Mouse (Mus musculus) cerebellum, adult 18-20 months (tissue): ENCODE results near the gene Mios.

Source experiments
- DNase-seq, 2 experiments: peaks; one replicate each; pipeline ENCODE4 v3.0.0; 2021

Mios gene

DNA sequence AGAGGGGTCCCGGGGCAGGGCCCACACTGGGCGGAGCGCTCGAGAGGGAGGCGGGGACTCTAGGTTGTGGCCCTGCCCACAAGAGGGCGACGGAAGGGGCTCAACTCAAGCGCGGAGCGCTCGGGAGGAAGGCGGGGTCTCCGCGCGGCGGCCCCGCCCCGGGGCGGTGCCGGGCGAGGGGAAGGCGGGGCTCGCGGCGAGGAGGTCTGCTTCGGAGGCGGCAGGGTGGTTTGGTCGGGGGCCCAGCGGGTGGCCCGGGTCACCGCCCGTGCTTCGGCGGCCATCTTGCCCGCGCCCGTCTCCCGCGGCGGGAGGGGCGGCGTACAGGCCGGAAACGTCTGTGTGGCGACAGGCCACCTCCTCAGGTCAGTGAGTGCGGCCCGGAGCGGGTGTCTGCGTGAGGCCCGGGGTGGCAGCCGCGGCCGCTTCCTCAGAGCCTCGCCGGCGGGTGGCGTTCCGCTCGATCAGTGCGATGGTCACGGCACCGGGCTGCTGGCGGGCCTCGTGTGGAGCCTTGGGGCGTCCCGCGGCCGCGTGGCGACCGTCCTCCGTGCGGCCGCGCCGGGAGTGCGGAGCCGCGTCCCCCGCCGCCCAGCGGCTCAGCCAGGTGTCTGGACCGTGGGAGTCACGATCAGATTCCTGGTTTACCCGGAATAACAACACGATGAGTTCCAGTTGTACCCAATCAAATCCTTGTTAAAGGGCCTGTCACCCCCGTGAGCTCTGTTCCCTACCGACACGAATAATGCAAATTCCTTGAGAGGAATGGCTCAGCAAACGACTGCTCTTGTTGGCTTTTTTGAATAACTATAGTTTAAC, at the start of gene Mios:
TSS of gene Mios (plus strand) at position 176 of the 819 bp plus-strand sequence.
- peak; percentile 85 to 94 for DNase-seq

- DNase-seq: no peak
These were observed 49.0 kb upstream of the Mios start for GRCm38 (mm10) chr6:8160001-8160400.

- no peak for DNase-seq
These were observed 44.3 kb upstream of the Mios start for GRCm38 (mm10) chr6:8164741-8165140.

- no peak for DNase-seq
These were observed 36.9 kb upstream of the Mios start for GRCm38 (mm10) chr6:8172101-8172500.

- DNase-seq: no peak
These were observed 35.0 kb upstream of the Mios start for GRCm38 (mm10) chr6:8174062-8174461.

DNA sequence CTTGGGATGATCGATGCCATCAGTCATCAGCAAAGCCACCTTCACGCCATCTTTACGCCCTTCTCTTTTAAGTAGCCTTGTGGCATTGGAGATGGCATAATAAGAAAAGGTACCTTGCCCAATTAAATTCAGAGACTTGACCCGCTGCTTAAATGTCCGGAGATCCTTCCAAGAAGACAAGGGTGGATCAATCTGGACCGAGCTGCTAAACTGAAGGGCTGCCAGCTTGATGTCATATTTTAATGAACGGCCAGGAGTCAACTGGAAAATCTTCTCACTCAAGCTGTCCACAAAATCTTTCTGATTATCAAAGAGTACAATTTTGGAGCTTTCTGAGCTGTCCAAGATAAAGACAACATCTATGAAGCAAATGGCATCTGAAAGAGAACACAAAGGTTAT, 33.7 kb upstream of the Mios start:
- no peak for DNase-seq

GRCm38 (mm10) chr6:8176116-8176515, 32.9 kb upstream of the Mios start:
- no peak for DNase-seq

- DNase-seq: peak; percentile 33 to 44
These were observed 30.6 kb upstream of the Mios start for GRCm38 (mm10) chr6:8178397-8178941.

DNA sequence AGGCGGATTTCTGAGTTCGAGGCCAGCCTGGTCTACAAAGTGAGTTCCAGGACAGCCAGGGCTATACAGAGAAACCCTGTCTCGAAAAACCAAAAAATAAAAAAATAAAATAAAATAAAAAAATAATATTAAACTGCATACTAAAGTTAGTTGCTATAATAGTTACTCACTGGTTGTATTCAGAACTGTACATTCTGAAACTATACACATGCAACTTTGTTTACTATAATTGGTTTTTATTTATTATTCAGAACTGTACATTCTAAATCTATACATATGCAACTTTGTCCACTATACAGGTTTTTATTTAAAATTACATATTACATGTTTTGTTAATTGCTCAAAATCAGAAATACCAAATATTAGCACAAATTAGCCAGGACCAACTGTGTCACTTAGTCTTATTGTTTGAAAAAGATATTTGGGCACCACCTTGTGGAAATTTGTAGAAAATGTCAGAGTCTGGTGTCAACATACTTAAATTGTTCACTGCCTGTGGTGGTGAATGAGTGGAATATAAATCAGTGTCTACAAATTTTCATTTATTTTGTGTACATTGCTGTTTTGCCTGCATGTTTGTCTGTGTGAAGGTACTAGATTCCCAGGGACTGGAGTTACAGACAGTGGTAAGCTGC, 20.3 kb upstream of the Mios start:
- DNase-seq: no peak

DNA sequence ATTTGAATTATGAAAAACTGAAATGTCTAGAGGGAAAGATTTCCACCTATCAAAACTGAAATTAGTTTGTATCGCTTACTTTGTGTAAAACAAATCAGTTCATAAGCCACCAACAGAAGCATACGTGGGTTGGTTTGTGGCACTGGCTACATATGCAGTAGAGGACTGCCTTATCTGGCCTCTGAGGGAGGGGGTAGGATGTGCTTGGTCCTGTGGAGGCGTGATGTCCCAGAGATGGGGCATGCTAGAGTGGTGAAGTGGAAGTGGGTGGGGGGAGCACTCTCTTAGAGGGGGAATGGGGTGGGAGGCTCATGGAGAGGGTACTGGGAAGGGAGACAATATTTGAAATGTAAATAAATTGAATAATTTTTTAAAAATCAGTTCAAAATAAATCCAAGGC, 19.1 kb upstream of the Mios start:
- DNase-seq: no peak

DNA sequence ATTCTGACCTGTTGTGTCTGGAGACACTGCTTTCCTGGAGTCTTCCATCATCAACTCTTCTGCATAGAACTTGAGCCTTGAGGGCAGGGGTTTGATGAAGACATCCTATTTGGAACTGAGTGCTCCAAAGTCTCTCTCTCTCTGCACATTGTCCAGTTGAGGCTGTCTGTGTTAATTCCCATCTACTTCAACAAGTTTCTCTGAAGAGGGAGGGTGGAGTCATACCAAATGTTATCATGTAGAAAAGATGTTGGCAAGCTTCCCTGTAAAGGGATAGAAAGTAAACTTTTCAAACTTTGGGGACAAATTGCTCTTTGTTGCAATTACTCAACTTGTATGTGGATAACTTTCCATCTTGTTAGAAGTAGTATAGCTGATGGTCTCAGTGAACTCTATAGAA, 16.5 kb upstream of the Mios start, which contains the start of gene Col28a1:
TSS of gene Col28a1 (minus strand) at position 101 of the 400 bp plus-strand sequence.
- DNase-seq: no peak

- DNase-seq: peak in 1 of 2 experiments; percentile 21
These were observed 804 bp downstream of the Mios start for GRCm38 (mm10) chr6:8209866-8210186.

- peak in 1 of 2 experiments; percentile 14 for DNase-seq
These were observed 1.6 kb downstream of the Mios start for GRCm38 (mm10) chr6:8210661-8211060.

DNA sequence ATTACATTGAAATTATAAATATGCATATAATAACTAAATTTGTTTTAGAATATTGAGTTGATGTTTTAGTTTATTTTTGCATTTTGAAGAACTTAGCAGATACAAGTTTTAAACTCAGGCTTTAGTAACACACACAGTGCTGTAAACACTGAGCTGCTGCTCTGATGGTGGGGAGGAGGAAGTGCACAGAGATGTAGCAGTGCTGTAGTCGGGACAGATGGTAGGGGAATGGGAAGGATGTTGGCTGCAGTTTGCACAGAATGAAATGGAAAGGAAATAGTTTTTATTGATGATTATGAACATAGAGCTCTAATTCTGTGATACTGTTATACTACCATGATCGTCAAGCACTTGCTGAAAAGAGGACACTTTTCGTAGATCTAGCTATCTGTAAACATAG, 18.0 kb downstream of the Mios start:
- no peak for DNase-seq

- DNase-seq: no peak
These were observed 19.6 kb downstream of the Mios start for GRCm38 (mm10) chr6:8228596-8228995.

DNA sequence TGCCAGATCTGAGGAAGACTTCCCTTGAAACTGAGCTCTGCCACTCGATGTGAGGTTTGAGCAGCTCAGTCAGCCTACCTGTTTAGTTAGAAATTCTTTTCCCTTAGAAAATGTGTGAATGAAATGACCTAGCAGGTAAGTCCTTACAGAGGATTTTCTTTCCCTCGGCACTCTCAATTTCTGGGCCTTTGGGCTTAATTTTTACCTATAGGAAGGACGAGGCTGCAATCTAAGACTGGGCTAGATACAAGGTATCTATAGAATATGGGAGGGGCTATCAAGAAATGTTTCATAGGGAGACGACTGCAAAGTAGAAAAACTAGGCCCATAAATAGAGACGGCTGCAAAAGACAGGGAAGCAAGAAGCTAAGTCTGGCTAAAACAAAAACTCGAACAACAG, 49.3 kb downstream of the Mios start:
- DNase-seq: no peak

GRCm38 (mm10) chr6:8259004-8259666, 50.1 kb downstream of the Mios start, which contains the start of the genes Rpa3, Umad1 and Gm45062:
Rpa3 (minus strand) TSS chr6:8259173.
Umad1 (plus strand) TSS chr6:8259288.
Gm45062 (plus strand) TSS chr6:8259450.
- peak; percentile 97 to 98 for DNase-seq

DNA sequence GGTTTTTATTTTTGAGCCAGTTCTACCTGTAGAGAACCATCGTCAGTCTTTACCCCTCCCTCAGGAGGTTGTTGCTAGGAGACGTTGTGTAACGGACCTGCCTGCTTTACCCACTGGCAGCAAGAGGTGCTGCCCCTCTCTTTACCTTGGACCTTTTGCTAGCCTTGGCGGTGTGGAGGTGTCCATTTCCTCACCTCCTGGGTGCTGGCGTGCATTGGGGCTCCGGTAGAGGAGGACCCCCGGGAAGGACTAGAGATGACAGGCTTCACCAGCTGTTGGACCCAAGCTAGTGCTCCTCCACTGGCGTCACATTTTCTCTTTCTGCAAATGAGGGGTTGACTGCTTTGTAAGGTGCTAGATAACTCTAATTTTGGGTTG, 50.6 kb downstream of the Mios start:
- no peak for DNase-seq

DNA sequence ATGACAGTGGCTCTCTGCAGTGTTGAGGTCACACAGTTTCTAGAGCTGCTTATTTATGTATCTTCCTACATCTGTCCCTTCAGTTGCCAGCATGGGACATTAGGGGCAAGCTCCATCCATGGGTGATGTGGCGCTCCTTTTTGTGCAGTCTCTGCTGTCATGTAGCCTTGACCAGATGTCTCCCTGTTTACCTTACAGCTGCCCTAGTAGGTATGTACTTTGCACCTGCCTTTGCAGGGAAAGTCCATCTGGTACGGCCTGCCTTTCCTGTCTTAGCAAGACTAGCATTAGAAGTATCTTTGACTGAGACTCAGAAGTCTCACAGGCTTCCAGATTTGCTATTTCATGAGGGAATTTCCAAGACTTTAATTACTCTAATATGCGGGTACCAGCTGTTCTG, 62.0 kb downstream of the Mios start:
- no peak for DNase-seq

DNA sequence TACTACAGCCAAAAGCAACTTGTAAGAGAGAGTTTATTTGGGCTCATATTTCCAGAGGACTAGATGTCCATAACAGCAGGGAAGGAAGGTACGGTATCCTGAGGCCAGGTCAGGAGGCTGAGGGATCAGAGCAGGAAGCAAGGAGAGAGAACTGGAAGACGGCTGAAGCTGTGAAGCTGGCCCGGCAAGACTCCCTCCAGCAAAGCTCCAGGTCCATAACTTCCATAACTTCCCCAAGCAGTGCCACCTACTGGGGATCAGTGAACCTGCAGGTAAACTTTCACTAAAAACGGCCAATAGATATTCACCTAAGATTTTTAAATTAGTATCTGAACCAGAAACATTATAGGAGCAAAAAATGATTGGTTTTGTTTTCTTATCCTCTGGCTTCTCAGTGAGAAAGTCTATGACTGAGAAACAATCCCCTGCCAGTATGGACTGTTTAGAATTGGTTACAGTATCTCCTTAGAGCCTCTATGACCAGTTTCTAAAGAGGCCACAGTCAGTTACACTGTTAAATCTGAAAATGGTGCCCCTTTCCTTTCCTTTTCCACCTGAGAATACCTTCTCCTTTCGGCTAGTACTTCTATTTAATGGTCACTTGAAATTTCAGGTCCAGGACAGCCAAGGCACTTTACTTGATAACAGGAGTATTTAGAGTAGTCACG, 65.5 kb downstream of the Mios start:
- peak; percentile 54 to 59 for DNase-seq

DNA sequence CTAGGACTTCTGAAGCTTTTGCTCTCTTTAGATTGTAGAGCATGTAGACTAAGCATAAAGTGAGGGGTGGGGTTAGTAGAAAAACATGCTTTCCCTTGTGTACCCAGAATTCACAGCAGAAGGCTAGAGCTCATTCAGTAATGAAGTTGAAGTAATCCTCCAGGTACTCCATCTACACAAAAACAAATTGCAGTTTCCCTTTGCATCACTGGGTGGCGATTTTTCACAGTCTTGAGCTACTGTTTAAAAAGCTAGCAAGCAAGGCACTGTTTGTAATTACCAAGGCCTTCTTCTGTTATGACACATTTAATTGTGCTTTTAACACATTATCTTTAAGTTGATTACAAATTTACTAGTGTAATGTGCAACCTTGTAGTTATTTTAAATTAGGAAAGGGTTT, 66.1 kb downstream of the Mios start:
- DNase-seq: peak; percentile 80 to 91

DNA sequence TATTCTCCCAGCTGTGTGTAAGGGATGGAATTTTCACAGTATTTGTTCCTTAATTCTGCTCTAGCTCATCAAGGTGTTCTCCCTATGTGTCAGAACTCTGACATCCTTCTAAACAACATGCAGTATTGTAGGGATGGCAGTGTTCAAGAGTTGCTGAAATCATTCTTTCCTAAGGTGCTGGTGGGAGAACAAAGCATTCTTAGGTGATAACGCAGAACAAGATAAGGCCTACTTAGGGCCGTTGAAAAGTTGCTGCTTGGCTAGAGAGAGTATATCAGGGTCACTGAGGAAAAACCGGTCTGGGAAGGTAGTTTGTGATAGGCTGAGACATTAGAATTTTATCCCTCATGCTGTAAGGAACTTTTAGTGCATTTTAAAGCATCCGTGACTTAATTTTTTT, 67.4 kb downstream of the Mios start:
- DNase-seq: no peak

DNA sequence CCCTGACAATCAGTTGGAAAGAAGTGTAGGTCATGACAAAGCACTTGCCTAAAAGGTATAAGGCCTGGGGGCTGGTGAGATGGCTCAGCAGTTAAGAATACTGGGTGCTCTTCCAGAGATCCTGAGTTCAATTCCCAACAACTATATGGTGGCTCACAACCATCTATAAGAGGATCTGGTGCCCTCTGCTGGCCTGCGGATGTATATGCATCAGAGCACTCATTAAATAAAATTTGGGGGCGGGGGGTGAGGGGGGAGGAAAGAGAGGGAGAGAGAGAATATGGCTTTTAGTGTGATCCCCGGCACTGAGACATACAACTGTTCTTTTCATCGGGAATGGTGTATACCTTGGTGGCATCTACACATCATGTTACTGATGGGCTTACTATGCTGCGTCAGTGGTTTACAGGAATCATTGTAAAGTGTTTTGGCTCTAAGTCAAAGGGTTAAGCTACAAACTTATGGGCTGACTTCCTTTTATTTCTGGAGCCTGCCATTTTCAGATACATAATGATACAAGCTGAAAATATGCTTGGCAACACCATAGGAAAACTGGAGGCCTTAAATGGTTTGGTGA, 69.5 kb downstream of the Mios start:
- no peak for DNase-seq
